Mouse (Mus musculus): ENCODE results near the gene Tead2.
A peak's percentile ranks its signal among the peaks of the same experiment; 100 is the strongest.

Tead2 gene

DNA sequence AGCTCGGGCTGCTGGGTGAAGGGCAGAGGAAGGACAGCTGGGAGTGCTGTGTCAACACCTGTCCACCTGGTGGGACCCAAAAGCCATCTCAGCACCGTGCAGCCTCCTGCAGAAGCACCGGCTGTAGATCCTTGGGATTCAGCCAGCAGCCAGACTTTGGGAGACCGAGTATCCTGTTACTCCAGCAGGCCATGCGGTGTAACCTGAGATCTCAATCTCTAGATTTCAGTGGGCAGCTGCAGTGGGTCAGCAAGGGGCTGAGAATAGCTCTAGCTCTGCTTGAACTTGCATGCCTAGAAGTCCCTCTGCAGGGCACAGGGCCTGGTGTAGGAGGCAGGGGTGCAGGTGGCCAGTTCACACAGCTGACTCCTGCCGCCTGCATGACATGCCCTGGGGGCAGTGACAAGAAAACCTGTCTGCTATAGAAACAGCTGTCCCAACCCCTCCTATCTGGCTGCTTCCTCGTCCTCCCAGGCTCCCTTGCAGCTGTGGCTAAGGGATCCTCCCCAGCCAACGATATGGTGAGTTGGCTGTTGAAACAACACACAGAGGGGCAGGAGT is 23.7 kb upstream of the Tead2 start:
- no peak for DNase-seq (ENCODE audit: low read depth)

DNA sequence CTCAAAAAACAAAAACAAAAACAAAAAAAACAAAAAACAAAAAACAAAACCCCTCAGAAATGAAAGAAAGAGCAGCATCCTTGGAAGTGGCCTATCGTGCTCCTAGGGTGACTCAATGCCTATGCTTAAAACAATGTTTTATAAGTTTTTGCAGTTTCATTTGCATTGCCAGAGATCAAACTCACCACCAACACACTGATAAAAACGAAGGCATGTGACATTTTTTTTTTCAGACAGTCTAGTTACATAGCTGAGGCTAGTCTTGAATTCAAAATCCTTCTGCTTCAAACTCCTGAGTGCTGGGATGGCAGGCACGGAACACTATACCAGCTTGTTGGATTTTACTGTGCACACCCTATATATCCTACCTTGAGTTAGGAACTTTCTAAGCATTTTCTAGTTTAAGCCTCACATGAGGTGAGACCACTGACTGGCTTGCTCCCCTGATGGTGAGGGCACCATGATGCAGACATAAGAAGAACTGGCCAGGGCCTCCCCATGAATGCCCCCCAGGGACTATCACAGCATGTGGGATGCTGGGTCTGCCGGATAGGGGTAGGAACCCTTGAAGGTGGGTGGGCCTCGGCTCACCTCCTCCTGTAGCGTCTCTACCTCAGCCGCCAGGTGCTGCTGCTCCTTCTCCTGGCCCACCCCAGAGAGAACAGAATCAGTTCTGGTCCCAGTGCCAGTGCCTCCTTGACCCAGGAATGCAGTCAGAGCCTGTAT is 22.8 kb upstream of the Tead2 start:
- DNase-seq (ENCODE audit: low read depth): no peak

DNA sequence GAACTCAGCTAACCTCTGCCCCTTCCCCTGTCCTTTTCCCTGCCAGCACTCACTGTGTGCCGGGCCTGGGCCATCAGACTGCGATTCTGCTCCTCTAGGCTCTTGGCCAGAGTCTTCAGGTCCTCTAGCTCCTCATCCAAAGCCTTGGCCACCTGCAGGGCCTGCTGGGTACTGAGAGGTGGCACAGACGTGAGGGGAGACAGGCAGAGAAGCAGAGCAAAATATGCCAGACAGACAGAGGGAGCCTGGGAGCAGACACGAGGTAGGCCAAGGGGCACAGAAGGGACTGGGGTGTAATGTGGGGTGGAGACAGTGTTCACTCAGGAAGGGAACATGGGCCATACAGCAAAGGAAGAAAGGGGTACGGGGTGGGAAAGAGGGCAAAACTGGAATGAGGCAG is 22.1 kb upstream of the Tead2 start:
- DNase-seq (ENCODE audit: low read depth): no peak

DNA sequence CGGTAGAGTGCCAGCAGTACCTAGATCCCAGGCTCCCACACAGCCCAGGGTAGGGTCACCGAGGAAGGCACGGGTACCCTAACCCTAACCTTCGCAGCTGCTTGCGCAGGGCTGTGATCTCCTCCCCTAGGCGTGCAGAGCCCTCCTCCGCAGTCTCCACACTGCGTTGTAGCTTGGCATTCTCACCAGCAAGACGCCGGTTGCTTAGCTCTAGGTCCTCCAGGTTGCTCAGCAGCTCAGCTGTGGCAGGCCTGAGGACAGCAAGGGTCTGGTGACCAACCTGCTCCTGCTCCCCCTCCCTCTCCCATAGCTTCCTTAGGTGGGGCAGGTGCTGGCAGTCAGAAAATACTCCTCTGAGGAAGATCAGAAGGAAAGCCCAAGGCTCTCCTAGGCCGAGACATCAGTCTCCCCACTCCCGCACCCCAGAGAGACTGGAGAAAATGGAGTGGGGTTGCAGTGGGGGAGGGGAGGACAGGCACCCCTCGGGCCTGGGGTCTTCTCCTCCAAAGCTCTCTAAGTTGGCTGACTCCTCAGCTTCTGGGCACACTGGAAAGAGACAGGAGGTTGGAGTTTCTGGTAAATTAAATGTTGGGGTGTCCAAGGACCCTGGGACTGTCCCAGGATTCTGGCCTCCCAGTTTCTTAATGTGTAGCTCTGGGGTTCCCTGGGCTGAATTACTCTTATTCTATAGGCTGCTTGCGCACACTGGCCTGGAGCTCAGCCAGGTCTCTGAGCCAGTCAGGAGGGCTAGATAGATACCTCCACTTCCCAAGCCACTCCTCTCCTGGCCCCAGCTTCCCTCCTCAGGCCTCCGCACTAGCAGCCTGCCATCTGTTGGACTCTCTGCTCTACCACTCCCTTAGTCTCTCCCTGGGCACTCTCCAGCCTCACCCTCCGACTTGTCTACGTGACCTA is 21.4 kb upstream of the Tead2 start:
- DNase-seq (ENCODE audit: low read depth): no peak

DNA sequence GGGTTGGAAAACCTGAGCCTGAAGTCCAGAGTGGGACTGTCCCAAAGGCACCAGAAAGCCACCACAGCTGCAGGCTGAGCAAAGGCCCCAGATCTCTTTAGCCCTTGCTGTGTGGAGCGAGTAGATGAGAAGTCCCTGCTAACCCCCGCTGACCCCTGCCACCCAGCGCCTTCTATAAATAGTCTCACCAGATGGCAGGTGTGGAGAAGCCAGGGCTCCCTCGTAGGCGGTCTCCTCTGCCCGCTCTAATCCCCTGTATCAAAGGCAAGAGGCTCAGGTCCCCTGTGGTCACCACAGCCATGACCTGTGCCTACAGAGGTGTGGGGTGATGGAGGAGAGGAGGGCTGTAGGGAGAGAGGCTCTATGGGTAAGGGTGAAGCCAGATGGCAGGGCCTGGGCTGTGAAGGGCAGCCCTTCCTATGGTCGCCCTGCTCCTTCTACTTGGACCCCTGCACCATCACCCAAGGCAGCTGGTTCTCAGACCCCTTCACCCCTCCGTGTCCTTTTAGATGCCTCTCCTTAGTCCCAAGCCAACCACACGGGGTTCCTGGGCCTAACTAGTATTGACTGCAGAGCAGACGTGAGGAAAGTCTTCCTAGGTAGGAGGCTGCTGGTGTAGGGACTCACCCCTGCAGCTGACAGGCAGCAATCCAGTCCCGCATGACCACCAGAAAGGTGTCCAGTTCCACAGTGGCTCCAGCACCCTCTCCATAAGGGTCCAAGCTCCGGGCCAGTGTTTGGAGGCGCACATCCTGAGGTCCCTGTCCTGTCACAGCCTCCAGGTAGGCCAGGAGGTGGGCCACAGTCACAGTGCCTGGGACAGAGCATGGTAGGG is 20.0 kb upstream of the Tead2 start:
- DNase-seq (ENCODE audit: low read depth): no peak

DNA sequence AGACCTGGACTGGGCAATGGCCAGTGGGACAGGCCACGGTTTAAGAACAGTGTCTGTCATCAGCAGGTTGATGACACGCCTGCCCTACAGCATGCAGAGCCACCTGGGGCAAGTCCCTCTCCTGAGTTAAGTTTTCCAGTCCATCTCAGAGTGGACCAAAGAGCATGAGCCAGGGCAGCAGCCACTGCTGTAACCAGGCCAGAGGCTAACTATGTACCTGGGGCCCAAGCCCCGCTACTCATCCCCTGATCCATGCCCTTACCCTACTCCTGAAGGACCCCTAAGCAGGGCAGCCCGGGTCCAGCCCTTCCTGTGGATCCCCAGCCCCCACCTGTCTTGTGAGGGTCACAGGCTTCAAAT is 19.4 kb upstream of the Tead2 start:
- no peak for DNase-seq (ENCODE audit: low read depth)

DNA sequence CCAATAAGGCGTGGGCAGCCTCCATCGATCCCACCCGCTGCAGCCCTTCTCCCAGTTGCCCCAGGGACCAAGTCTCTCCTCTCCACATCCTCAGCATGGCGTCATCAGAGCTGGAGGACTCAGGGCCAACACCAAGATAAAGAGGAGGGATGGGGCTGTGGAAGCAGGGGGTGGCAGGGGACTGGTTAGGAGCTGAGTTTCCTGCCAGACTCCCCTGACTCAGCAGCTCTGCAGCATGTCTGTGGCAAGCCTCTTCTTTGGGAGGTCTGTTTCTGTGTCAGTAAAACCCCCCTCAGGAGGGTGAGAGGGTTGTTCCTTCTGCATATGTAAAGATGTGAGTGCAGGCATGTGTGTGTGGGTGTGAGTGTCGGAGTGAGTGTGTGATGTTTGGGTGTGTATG is 18.6 kb upstream of the Tead2 start:
- DNase-seq (ENCODE audit: low read depth): no peak

DNA sequence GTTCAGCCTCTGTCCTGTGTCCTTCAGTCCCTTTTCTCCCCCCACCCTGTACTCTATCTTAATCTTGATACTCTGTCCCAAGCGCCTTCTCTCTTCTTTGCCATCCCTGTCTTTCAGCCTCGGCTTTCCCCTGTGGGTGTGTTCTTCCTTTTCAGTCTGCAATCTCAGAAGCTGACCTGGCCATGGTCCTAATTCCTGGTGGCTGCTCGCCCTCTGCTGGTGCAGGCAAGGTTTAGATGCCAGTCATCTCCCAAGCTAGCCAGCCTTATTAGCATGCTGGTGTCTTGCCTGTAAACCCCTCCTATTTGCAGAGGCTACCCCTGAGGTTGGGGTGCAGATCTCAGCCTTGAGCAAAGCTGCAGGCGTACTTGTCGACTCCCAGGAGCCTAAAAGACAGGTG is 17.1 kb upstream of the Tead2 start:
- DNase-seq (ENCODE audit: low read depth): no peak

DNA sequence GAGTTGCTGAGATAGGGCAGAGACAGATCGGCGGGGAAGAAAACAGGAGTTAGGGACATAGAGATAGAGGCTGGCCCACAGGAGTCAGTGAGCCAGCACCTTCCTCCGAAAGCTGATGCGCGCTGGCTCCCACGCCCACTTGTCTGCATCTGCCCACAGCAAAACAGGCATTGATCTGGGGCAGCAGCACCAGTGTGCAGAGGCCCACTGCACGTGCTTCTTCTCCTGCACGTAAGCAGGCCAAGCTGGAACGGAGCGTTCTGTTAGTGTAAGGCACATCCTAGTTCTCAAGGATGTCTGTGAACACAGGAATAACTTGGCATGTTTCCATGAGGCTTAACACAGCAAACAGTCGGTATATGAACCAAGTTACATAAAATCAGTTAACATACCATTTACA is 16.6 kb upstream of the Tead2 start:
- no peak for DNase-seq (ENCODE audit: low read depth)

DNA sequence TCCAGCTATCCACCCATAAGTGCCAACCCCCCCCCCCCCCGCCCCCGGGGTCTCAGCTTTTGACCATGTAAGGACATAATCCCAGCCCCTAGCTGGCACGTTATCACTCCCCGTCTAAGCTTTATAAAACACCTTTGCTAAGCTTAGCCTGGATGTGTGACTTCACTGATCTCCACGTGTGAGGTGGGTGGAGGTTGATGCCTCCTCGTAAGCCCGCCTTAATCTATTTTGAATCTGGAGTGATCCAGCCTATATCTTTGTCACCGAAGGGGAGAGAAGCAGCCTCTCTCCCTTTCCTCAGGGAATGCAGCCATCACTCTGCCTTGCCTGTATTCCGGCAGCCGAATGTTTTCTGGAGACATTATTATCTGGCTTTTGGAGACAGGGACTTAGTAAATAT is 12.9 kb upstream of the Tead2 start:
- no peak for DNase-seq (ENCODE audit: low read depth)

DNA sequence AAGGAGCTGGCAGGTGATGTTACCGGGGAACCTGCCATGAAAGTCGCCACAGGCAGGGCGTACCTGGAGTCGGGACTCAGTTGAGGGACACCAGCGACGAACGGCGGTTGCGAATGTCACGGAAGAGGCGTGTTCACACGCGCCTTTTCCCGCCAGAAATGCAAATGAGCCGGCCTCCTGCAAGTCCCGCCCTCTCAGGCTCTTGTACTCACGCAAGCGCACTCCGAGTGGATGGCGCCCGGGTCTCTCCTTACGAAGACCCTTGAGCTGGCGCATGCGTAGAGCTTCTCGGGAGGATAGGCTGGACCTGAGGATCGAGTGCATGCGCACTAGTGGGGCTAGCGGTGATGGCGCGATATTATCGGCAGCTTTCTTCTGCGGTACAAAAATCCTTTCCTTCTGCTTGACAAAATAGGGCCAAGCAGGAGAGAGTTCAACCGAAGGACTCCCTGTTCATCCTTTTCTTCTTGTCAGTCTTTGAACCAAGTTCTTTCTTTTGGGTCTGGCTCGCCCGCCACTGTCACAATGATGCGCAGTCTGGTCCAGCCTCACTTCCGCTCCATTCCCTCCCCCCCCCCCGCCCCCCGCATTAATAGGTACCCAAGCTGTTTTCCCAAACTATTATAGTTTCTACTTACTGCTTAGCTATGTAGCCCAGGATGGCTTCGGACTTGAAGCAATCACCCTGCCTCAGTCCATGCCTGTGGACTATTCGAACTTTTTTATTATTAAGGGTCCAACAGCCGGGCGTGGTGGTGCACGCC is 11.0 kb upstream of the Tead2 start, which contains the start of gene Ccdc155:
Gene Ccdc155 (minus strand): TSS at position 513 of the 764 bp plus-strand sequence.
- peak; percentile 97 for DNase-seq (ENCODE audit: low read depth)

DNA sequence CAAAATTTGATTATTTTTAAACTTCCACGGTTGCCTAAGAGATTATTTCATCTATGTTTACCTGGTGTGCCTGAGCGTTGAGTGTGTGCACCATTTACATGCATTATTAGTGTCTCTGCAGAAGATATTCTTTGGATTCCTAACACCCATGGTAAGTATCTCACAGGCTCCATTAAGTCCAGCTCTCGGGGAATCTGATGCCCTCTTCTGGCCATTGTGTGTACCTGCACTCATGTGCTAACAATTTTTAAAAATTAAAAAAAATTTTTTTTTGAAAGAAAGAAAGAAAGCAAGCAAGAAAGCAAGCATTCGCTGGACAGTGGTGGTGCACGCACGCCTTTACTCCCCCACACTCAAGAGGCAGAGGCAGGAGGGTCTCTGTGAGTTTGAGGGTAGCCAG is 7.3 kb upstream of the Tead2 start:
- DNase-seq (ENCODE audit: low read depth): no peak

DNA sequence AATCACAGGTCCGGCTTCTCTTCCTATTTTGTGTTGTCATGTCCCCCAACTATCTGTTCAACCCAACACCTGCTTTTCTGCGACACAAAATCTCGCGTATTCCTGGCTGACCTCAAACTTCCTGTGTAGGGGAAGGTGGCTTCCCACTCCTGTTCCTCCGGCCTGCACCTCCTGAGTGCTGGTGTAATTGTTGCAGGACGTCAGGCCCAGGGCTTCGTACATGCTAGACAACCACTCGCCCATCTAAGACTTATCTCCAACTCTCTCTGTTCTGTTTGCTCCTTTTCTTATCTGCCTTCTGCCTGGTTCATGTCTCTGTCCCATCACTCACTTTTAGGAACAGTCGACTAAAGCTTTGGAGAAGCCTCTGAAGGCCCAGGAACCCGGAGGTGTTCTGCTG is 4.5 kb upstream of the Tead2 start:
- peak; percentile 38 for DNase-seq (ENCODE audit: low read depth)

DNA sequence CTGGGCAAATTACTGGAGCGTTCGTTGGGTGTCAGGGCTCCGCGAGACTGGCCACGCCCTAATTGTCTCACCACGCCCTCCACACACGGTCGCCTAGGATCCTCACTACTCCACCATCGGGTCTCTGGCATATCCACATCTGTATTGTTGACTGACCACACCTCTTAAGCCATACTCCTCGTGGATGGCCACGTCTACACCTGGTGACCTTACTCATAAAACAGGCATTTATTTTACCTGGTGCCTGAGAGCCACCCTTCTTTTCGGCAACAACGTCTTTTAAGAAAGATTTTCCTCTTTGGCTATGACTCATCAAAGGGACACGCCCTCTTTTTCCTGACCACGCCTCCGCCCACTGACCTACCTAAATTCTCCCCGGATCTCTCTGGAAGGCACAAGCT is 3.7 kb upstream of the Tead2 start, which contains the start of gene Dkkl1:
Gene Dkkl1 (minus strand): TSS at position 297 of the 401 bp plus-strand sequence.
- peak; percentile 43 for DNase-seq (ENCODE audit: low read depth)

DNA sequence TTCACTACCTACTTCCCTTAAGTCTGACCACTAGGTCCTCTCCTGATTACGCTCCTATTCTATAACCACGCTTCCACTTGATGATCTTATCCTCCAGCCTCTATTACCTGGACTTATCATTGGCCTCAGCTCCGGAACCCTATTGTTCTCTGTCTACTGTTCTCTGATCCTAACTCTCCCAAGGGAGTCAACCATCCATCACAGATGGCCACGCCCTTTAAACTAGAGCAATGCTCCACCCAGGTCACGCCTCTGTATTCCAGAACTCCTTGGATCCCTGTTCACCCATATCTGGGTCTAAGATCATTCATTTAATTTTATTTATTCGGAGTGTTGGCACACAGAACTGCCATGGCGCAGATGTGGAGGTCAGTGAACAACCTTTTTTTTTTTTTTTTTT is 3.2 kb upstream of the Tead2 start:
- no peak for DNase-seq (ENCODE audit: low read depth)

DNA sequence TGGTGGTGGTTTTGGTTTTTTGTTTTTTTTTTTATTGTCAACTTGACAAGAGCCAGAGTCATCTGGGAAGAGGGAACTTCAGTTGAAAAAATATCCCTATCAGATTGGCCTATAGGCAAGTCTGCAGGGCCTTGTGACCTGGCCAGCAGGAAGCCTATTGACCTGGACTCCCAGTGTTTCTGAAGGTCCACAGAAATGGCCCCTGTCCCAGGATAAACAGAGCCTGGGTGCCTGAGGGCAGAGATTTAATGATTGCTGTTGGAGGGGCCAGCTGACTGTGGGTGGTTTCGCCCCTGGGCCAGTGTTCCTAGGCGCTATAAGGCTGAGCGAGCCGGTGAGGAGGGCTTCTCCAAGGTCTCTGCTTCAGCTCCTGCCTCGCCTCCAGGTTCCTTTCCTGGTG is 1.8 kb upstream of the Tead2 start:
- no peak for DNase-seq (ENCODE audit: low read depth)

DNA sequence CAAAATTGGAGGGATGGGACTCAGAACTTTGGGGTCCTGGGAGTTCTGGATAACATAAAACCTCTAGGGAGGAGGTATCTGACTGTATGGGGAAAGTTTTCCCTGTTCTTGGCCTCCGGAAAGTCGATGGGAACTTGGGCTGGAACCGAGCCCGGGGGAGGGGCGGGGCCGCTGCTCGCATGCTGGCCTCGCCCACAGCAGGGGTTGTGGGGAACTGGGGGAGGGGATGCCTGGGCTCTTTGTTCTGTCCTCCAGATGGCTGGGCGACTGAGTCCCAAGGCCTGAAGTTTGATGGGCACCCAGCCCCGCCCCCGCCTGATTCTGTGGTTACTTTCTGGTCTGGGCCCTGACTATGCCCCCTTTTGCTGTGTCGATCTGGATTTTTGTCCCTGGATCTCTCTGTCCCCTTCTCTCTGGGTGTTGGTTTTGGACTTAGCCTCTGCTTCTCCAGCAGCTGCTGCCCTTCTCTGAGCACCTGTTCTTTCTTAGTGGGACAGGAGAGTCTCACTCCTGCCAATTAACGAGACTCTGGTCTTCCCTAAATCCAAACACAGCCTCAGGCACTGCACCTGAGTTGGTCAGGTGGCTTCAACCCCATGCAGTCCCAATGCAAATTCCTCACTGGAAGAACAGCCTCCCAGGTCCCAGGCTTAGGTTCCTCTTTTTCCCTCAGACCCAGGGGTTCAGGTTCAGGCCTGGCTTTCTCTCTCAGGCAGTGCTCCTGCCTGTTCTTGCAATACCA is 1.1 kb downstream of the Tead2 start:
- DNase-seq (ENCODE audit: low read depth): no peak

DNA sequence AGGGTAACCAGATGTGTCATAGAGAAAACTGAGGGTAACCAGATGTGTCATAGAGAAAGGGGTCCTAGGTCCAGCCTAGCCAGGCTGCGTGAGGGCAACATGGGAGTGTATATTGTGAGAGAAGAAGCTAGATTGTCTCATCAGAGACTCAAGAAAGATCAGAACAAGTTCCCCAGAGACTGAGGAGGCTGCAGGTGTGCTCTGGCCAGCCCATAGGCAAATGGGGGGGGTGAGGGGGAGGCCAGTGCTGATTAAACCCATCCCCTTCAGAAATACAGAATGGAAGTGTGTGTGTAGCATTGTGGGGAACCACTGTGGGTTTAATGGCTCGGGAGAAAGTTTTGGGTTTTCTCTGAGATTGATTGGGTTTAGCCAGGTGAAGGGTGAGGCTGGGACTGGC is 6.1 kb downstream of the Tead2 start:
- DNase-seq (ENCODE audit: low read depth): no peak

DNA sequence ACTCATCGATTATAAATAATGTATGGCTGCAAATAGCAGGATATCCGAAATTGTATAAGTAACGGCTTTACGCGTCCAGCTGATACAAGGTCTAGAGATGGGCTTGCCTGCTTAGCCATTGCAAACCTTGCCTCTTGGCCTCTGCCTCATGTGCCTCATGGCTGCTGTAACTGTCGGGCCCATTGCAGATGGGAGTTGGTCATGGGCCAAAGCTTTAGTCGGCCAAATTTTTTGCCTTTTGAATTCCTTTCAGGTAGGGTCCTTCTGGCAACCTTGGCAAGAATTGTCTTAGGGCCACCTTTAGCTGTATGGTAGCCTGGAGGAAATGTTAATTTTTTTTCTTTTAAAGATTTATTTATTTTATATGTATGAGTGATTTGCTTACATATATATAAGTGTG is 9.3 kb downstream of the Tead2 start:
- DNase-seq (ENCODE audit: low read depth): no peak

DNA sequence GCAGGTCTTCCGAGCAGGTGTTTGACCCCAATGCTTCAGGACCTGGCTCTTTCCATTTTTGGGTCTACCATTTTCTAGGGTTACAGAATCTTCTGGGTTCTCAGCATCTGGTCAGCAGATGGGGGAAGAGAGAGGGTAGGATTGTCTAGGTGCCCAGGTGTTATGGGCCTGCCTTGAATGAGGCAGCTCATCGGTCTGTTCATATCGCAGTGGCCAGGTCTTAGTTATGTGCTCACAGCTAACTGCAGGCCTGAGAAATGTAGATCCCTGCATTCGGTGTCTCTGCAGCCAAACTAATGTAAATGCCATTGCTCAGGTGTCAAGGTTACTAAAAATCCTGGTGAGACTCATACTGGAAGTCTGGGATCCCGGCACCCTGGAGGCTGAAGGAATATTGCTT is 10.9 kb downstream of the Tead2 start:
- no peak for DNase-seq (ENCODE audit: low read depth)

DNA sequence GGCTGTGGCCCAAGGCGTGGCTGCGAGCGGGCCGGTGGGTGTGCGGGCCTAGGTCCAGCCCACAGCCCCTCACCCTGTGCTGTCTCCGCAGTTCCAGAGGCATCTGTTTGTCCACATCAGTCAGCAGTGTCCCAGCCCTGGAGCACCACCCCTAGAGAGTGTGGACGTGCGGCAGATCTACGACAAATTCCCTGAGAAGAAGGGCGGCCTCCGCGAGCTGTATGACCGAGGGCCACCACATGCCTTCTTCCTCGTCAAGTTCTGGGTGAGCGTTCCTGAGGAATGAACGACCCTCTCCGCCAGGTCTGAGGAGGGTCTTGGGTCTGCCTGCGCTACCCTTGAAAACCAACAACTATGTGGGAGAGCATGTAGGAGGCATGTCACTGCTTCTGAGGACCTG is 13.0 kb downstream of the Tead2 start:
- no peak for DNase-seq (ENCODE audit: low read depth)

Data from naive thymus-derived CD4-positive, alpha-beta T cell, adult 2 months (primary cell).